ENCODE assay signal across 8 mouse cellular contexts in genomic region chr4:21727615-21728165, GRCm38 (mm10). TPM values are rescaled to one million over a fixed set of nuclear protein-coding genes. Genes with fewer than 3 reads are reported as not detected.
DNase-seq lines count a peak whose midpoint lies in the region; ATAC-seq lines count a peak whose summit lies in the region.

Ccnc (plus strand) TSS chr4:21727701.

- H3K36me3 ChIP-seq in hindbrain, embryonic 14.5 days (replicated peaks; ENCODE audit: control insufficient read depth, insufficient read depth), result peaks cover 4% of the 10 kb centered on the region

- peaks cover 13% of the 10 kb centered on the region; the same call in 1 of the 2 replicates for H3K4me1 ChIP-seq in hindbrain, embryonic 14.5 days (replicated peaks; ENCODE audit: control insufficient read depth, insufficient read depth, low read length)

- peak within 1 kb of the TSS; percentile 90 for H3K9ac ChIP-seq in hindbrain, embryonic 14.5 days

- peak; percentile 98 for ATAC-seq in hindbrain, embryonic 14.5 days (ENCODE audit: low FRiP score)

- DNase-seq in R1 (ENCODE audit: low read depth, low spot score), result peak; percentile 96
- peak; percentile 94 to 95 for DNase-seq in cerebellum, postnatal 25 days
- DNase-seq in frontal cortex, postnatal 25 days (ENCODE audit: low spot score in 2 of 2), result peak; percentile 81 to 87
- DNase-seq in hindbrain, embryonic 14.5 days (ENCODE audit: low spot score), result peak; percentile 92
- DNase-seq in layer of hippocampus, postnatal 36 days, result peak; percentile 93
- DNase-seq in lung, postnatal 36 days, result peak; percentile 94
- DNase-seq in retina, postnatal 1 day, result peak; percentile 95
- DNase-seq in urinary bladder, adult 18-20 months (ENCODE audit: low spot score in 2 of 2), result peak; percentile 88 to 90

- peak within 1 kb of the TSS; percentile 78 for H3K4me2 ChIP-seq in hindbrain, embryonic 14.5 days (replicated peaks)

- peak within 1 kb of the TSS; percentile 82 for H3K4me3 ChIP-seq in hindbrain, embryonic 14.5 days (replicated peaks; ENCODE audit: low read length)

- no peaks in the 10 kb centered on the region for H3K9me3 ChIP-seq in hindbrain, embryonic 14.5 days (ENCODE audit: control insufficient read depth, low read length)

- under 1% methylated on average over 37 of the region's 37 CpGs for WGBS in hindbrain, embryonic 14.5 days

- H3K27ac ChIP-seq in hindbrain, embryonic 14.5 days, result peak within 1 kb of the TSS; percentile 85

- no peaks in the 10 kb centered on the region for H3K27me3 ChIP-seq in hindbrain, embryonic 14.5 days (ENCODE audit: control insufficient read depth, insufficient read depth, low read length)

RNA-seq across cellular contexts. Expression of gene Ccnc, which starts in this region (rescaled TPM):
- 71.7 and 73.7 TPM in 2 replicates for polyA plus RNA-seq in hindbrain, embryonic 14.5 days (2014; fragmentation: Nextera tagmentation; extraction: Ambion mirVana)
- 10 to 100 TPM; 39.3 to 42.2 TPM for total RNA-seq in layer of hippocampus, postnatal 36 days (2021)

Comparison
In these comparisons a context has a peak if more than half of its experiments do, and no peak if none do; other contexts are left out.
1. Peak in every context shown above with its lines: DNase-seq, ATAC-seq, H3K4me3 ChIP-seq and H3K27ac ChIP-seq.